Mouse (Mus musculus): ENCODE data around the gene Fars2.
A peak's percentile ranks its signal among the peaks of the same experiment; 100 is the strongest.

The Fars2 gene

GRCm38 (mm10) chr13:36735901-36736618 lies 618.8 kb downstream of the Fars2 start:
- peak; percentile 92 for DNase-seq

GRCm38 (mm10) chr13:36736619-36736996 lies 619.4 kb downstream of the Fars2 start:
- peak; percentile 62 for DNase-seq

GRCm38 (mm10) chr13:36750056-36750455 lies 632.8 kb downstream of the Fars2 start:
- no peak for DNase-seq

- DNase-seq: no peak
Observed at GRCm38 (mm10) chr13:36751861-36752260, 634.6 kb downstream of the Fars2 start.

GRCm38 (mm10) chr13:36766801-36767200 lies 649.6 kb downstream of the Fars2 start:
- no peak for DNase-seq

Data from embryo, embryonic 11 days (tissue).